In the genomic region with DNA sequence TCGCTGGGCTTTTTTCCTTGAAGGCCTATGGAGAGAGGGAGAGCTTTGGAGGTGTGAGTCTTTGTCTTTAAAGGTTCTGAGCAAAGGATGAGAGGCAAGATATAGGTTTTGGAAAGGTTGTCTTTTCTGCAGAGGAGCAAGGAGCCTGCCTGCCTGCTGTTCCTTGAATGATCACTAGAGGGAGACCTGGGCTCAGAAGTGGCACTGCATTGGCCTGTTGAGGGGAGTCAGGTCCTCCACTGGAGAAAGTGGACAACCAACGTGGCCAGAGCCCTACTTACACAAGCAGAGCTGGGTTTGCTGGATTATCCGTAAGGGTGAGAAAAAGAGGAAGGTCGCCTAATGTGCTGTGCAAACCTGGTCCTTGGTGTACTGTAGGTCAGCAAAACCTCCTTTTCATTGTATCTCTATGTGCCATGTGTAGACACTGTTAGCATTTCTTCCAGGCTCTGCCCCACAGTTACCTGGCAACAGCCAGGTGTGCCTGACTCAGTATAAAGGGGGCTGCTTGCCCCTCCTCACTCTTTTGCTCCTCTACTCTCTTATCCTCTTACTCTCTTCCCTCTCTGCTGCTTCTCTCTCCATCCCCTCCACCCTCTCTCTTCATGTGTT, we compare ENCODE assay signal across 8 mouse cellular contexts. TPM values are rescaled to one million over a fixed set of nuclear protein-coding genes. Genes with fewer than 3 reads are reported as not detected.
DNase-seq lines count a peak whose midpoint lies in the region; ATAC-seq and TF ChIP-seq lines count a peak whose summit lies in the region.

No protein-coding gene starts in this region.

- peak; percentile 68 for ATAC-seq in forebrain, embryonic 11.5 days (replicated peaks; ENCODE audit: low FRiP score)

- H3K27me3 ChIP-seq in forebrain, embryonic 11.5 days (ENCODE audit: control insufficient read depth, insufficient read depth, low read length) = no peaks in the 10 kb centered on the region
- no peaks in the 10 kb centered on the region for H3K27me3 ChIP-seq in hindbrain, embryonic 10.5 days (ENCODE audit: insufficient read depth, poor library complexity, severe bottlenecking)

- 22% methylated on average over 4 of the region's 4 CpGs for WGBS in forebrain, embryonic 11.5 days
- 25% methylated on average over 4 of the region's 4 CpGs for WGBS in hindbrain, embryonic 10.5 days

- no peaks in the 10 kb centered on the region for H3K36me3 ChIP-seq in ES-E14 (ENCODE audit: control insufficient read depth, insufficient read depth, low read length, poor library complexity, severe bottlenecking)
- no peaks in the 10 kb centered on the region for H3K36me3 ChIP-seq in forebrain, embryonic 11.5 days (ENCODE audit: control insufficient read depth, insufficient read depth, low read length)
- H3K36me3 ChIP-seq in hindbrain, embryonic 10.5 days = no peaks in the 10 kb centered on the region

- H3K27ac ChIP-seq in ES-E14 (ENCODE audit: insufficient read depth, low read depth, low read length, poor library complexity, severe bottlenecking) = no peak overlapping the region
- no peak overlapping the region for H3K27ac ChIP-seq in forebrain, embryonic 11.5 days (ENCODE audit: low read depth, low read length)
- no peak overlapping the region for H3K27ac ChIP-seq in hindbrain, embryonic 10.5 days

- no peaks in the 10 kb centered on the region for H3K9me3 ChIP-seq in ES-E14 (ENCODE audit: control insufficient read depth, insufficient read depth, low read depth, low read length)
- no peaks in the 10 kb centered on the region for H3K9me3 ChIP-seq in forebrain, embryonic 11.5 days (ENCODE audit: control insufficient read depth, low read length)
- H3K9me3 ChIP-seq in hindbrain, embryonic 10.5 days = 0 out of 2 replicates have a peak, but pooled peaks cover 3% of the 10 kb centered on the region

- DNase-seq in ES-E14 (ENCODE audit: low read depth, low spot score) = no peak
- peak; percentile 45 for DNase-seq in c-Kit-positive CD71-negative TER-119-negative erythroid progenitor cells, embryonic 14.5 days (ENCODE audit: low read depth)
- DNase-seq in forebrain, embryonic 11.5 days (ENCODE audit: low spot score) = peak; percentile 81
- peak; percentile 77 for DNase-seq in hindbrain, embryonic 10.5 days (ENCODE audit: low spot score)
- peak; percentile 42 for DNase-seq in layer of hippocampus, adult 9-11 months
- peak; percentile 83 for DNase-seq in lung, postnatal 10 days
- DNase-seq in ovary, postnatal 10 days (ENCODE audit: low spot score) = peak; percentile 53
- peak; percentile 68 for DNase-seq in thymus, postnatal 25 days

- no peak overlapping the region for H3K9ac ChIP-seq in ES-E14 (ENCODE audit: insufficient read depth, low read depth, low read length, poor library complexity, severe bottlenecking)
- H3K9ac ChIP-seq in forebrain, embryonic 11.5 days (ENCODE audit: low read length) = no peak overlapping the region

- no peak overlapping the region for H3K4me3 ChIP-seq in ES-E14 (ENCODE audit: insufficient read depth in 1 of 2, low read depth in 1 of 2, low read length in 2 of 2, poor library complexity in 1 of 2, severe bottlenecking in 1 of 2)
- no peak overlapping the region for H3K4me3 ChIP-seq in forebrain, embryonic 11.5 days (ENCODE audit: low read depth, low read length)
- H3K4me3 ChIP-seq in hindbrain, embryonic 10.5 days = no peak overlapping the region

- in situ Hi-C loops in ES-E14 (cut with MboI; ENCODE audit: low sequenced_read_pairs in 2 of 2, unreplicated experiment in 2 of 2) = no loop called here

- peaks cover 8 to 13% of the 10 kb centered on the region in 2 experiments for H3K4me1 ChIP-seq in ES-E14 (ENCODE audit: control insufficient read depth in 2 of 2, insufficient read depth in 2 of 2, low read length in 2 of 2, poor library complexity in 1 of 2)
- no peaks in the 10 kb centered on the region for H3K4me1 ChIP-seq in forebrain, embryonic 11.5 days (replicated peaks; ENCODE audit: control insufficient read depth, insufficient read depth, low read length)
- peaks cover 1% of the 10 kb centered on the region; the same call in 1 of the 2 replicates for H3K4me1 ChIP-seq in hindbrain, embryonic 10.5 days (replicated peaks)

- no peak overlapping the region for H3K4me2 ChIP-seq in forebrain, embryonic 11.5 days (ENCODE audit: low read depth, low read length, severe bottlenecking)

TF ChIP-seq in ES-E14, 5 proteins besides CTCF, POLR2A, EP300 and RAD21:
- TF ChIP-seq ZC3H11A (IDR thresholded peaks at IDR 0.05; ENCODE audit: borderline replicate concordance, low read depth, low read length) = peak; percentile 70; the same call in 1 of the 2 replicates
- TF ChIP-seq HCFC1 (IDR thresholded peaks at IDR 0.05; ENCODE audit: borderline replicate concordance, insufficient read depth, low read length) = no peak

RNA-seq across cellular contexts. Expression of a gene that starts 25.1 kb away (rescaled TPM):
- 182 and 221 TPM in 2 replicates for total RNA-seq in ES-E14 (2012; rRNA removed)
- 53.6 and 58.7 TPM in 2 replicates for polyA plus RNA-seq in forebrain, embryonic 11.5 days (2014; fragmentation: Nextera tagmentation; extraction: Ambion mirVana)
- polyA plus RNA-seq in hindbrain, embryonic 10.5 days (2016; fragmentation: Nextera tagmentation; extraction: Ambion mirVana) = 55.8 and 59.0 TPM in 2 replicates

RNA-seq across cellular contexts. Expression of a gene that starts 30.4 kb away (rescaled TPM):
- total RNA-seq in ES-E14 (2012; rRNA removed) = 124 and 175 TPM in 2 replicates
- 271 and 294 TPM in 2 replicates for polyA plus RNA-seq in forebrain, embryonic 11.5 days (2014; fragmentation: Nextera tagmentation; extraction: Ambion mirVana)
- polyA plus RNA-seq in hindbrain, embryonic 10.5 days (2016; fragmentation: Nextera tagmentation; extraction: Ambion mirVana) = 295 and 311 TPM in 2 replicates

RNA-seq across cellular contexts. Expression of a gene that starts 30.5 kb away (rescaled TPM):
- total RNA-seq in ES-E14 (2012; rRNA removed) = 90.0 and 116 TPM in 2 replicates
- polyA plus RNA-seq in forebrain, embryonic 11.5 days (2014; fragmentation: Nextera tagmentation; extraction: Ambion mirVana) = 54.8 and 56.8 TPM in 2 replicates
- 47.6 and 61.6 TPM in 2 replicates for polyA plus RNA-seq in hindbrain, embryonic 10.5 days (2016; fragmentation: Nextera tagmentation; extraction: Ambion mirVana)

RNA-seq across cellular contexts. Expression of a gene that starts 58.8 kb away (rescaled TPM):
- 70.3 and 85.1 TPM in 2 replicates for total RNA-seq in ES-E14 (2012; rRNA removed)
- 158 and 165 TPM in 2 replicates for polyA plus RNA-seq in forebrain, embryonic 11.5 days (2014; fragmentation: Nextera tagmentation; extraction: Ambion mirVana)
- polyA plus RNA-seq in hindbrain, embryonic 10.5 days (2016; fragmentation: Nextera tagmentation; extraction: Ambion mirVana) = 127 and 154 TPM in 2 replicates
